Mouse (Mus musculus): ENCODE data around the gene Spata19.

The Spata19 gene

GRCm38 (mm10) chr9:27396500-27396899 lies at the start of gene Spata19:
TSS of gene Spata19 (plus strand) at chr9:27396800.
- no peak for DNase-seq (ENCODE audit: low spot score)

- no peak for DNase-seq (ENCODE audit: low spot score)
These were observed 43.5 kb upstream of the Spata19 start for GRCm38 (mm10) chr9:27353082-27353481.

- DNase-seq (ENCODE audit: low spot score) = no peak
These were observed 38.7 kb upstream of the Spata19 start for GRCm38 (mm10) chr9:27357893-27358292.

GRCm38 (mm10) chr9:27367231-27367630 lies 29.4 kb upstream of the Spata19 start:
- DNase-seq (ENCODE audit: low spot score) = peak; percentile 59

- no peak for DNase-seq (ENCODE audit: low spot score)
These were observed 27.5 kb upstream of the Spata19 start for GRCm38 (mm10) chr9:27369108-27369507.

GRCm38 (mm10) chr9:27375746-27376145 lies 20.9 kb upstream of the Spata19 start:
- no peak for DNase-seq (ENCODE audit: low spot score)

GRCm38 (mm10) chr9:27386951-27387350 lies 9.6 kb upstream of the Spata19 start:
- no peak for DNase-seq (ENCODE audit: low spot score)

- no peak for DNase-seq (ENCODE audit: low spot score)
These were observed 4.6 kb downstream of the Spata19 start for GRCm38 (mm10) chr9:27401169-27401568.

- DNase-seq (ENCODE audit: low spot score) = peak; percentile 86
These were observed 13.1 kb downstream of the Spata19 start for GRCm38 (mm10) chr9:27409733-27410132.

- DNase-seq (ENCODE audit: low spot score) = peak; percentile 87
These were observed 17.5 kb downstream of the Spata19 start for GRCm38 (mm10) chr9:27414058-27414460.

GRCm38 (mm10) chr9:27424511-27424910 lies 27.9 kb downstream of the Spata19 start:
- no peak for DNase-seq (ENCODE audit: low spot score)

GRCm38 (mm10) chr9:27428552-27428951 lies 32.0 kb downstream of the Spata19 start:
- peak; percentile 15 for DNase-seq (ENCODE audit: low spot score)

GRCm38 (mm10) chr9:27433301-27433700 lies 36.7 kb downstream of the Spata19 start:
- no peak for DNase-seq (ENCODE audit: low spot score)

- no peak for DNase-seq (ENCODE audit: low spot score)
These were observed 39.3 kb downstream of the Spata19 start for GRCm38 (mm10) chr9:27435936-27436335.

GRCm38 (mm10) chr9:27437391-27438061 lies 40.9 kb downstream of the Spata19 start:
- DNase-seq (ENCODE audit: low spot score) = no peak

GRCm38 (mm10) chr9:27449780-27450422 lies 53.3 kb downstream of the Spata19 start:
- peak; percentile 59 for DNase-seq (ENCODE audit: low spot score)

Measured in embryo, embryonic 10.5 days (tissue).